Mouse (Mus musculus): ENCODE measurements around the gene Doc2a.

Gene Doc2a

DNA sequence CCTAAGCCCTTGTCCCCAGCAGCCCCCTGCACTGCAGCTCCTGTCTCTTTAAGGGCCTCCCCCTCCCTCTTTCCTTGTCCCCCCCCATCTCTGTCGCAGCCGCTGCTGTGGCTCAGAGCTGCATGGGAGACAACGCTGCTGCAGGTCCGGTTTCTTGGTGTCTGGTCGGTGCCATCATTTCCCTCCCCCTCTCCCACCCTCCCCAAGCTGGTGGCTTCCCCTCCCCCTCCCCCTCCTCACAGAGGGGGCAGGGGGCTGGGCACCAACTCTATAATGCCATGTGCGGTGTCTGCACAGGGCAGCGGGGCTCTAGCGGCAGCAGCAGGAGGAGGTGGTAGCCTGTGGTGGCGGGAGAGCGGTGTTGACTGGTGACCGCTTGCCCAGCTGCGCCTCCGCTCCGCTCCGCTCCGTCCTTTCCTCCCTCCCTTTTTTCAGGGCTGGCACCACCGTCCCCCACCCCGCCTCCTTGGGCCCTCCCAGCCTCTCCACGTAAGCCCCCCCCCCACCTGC is 24.0 kb upstream of the Doc2a start:
- DNase-seq (ENCODE audit: low spot score in 2 of 2), result no peak

GRCm38 (mm10) chr7:126823940-126824339 is 23.3 kb upstream of the Doc2a start:
- DNase-seq (ENCODE audit: low spot score in 2 of 2), result no peak

DNA sequence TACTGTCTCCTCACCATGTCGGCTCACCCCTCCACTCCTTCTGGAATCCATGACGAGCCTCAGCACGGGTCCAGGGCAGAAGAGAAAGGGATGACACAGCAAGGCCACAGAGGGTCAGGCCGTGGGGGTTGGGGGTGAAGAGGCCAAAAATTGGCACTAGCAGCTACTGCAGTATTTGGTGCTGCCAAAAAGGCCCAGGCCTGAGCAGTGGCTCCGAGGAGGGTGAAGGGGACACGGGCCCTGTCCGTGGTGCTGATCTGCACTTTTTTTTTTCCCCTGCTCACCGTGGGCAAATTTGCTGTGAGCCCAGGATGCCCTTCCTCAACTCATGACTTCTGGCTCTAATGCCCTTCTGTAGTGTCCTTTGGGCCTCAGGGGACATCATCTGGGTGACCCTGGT is 21.8 kb upstream of the Doc2a start:
- DNase-seq (ENCODE audit: low spot score in 2 of 2), result no peak

GRCm38 (mm10) chr7:126825952-126826351 is 21.3 kb upstream of the Doc2a start:
- DNase-seq (ENCODE audit: low spot score in 2 of 2), result no peak

- DNase-seq (ENCODE audit: low spot score in 2 of 2), result no peak
Measured at GRCm38 (mm10) chr7:126831539-126831938, 15.7 kb upstream of the Doc2a start, which contains the start of gene 4930451I11Rik. 4930451I11Rik (minus strand) TSS chr7:126831639.

GRCm38 (mm10) chr7:126832036-126832598 is 15.1 kb upstream of the Doc2a start:
- peak; percentile 70 to 75 for DNase-seq (ENCODE audit: low spot score in 2 of 2)

DNA sequence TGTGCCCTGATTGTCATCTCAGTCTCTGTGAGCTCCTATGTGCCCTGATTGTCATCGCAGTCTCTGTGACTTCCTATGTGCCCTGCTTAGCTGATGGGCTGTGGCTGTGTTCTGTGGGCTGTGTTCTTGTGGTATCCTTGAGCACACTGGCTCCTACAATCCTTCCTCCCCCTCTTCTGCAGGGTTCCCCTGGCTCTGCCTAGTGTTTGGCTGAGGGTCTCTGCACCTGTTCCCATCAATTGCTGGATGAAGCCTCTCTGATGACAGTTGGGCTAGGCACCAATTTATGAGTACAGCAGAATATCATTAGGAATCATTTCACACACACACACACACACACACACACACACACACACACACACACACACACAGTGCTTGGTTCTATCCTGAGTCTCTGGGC is 13.9 kb upstream of the Doc2a start:
- no peak for DNase-seq (ENCODE audit: low spot score in 2 of 2)

- DNase-seq (ENCODE audit: low spot score in 2 of 2), result no peak
Measured at GRCm38 (mm10) chr7:126843276-126843675, 3.9 kb upstream of the Doc2a start.

DNA sequence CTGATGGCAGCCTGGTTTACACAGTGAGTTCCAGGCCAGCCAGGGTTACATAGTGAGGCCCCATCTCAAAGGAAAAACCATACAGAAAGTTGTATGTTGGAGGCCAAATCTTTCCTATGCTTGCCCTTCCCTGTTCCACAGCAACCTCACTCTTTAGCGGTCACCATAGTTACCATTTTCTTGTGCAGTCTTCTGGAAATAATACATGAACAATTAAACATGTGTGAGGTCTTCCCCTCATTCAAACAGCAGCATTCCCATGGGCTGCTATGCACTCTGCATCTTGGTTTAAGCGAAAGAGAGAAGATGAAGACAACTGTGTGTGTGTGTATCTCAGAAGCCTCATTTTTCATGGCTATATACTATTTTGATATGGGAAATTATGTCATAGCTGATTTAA is 1.7 kb upstream of the Doc2a start:
- DNase-seq (ENCODE audit: low spot score in 2 of 2), result no peak

- no peak for DNase-seq (ENCODE audit: low spot score in 2 of 2)
Measured at GRCm38 (mm10) chr7:126847421-126848398, 494 bp downstream of the Doc2a start.

GRCm38 (mm10) chr7:126848794-126849193 is 1.6 kb downstream of the Doc2a start:
- DNase-seq (ENCODE audit: low spot score in 2 of 2), result no peak

GRCm38 (mm10) chr7:126850161-126850560 is 2.9 kb downstream of the Doc2a start:
- DNase-seq (ENCODE audit: low spot score in 2 of 2), result no peak

- DNase-seq (ENCODE audit: low spot score in 2 of 2), result no peak
Measured at GRCm38 (mm10) chr7:126851192-126851591, 4.0 kb downstream of the Doc2a start.

GRCm38 (mm10) chr7:126853454-126853853 is 6.2 kb downstream of the Doc2a start:
- no peak for DNase-seq (ENCODE audit: low spot score in 2 of 2)

DNA sequence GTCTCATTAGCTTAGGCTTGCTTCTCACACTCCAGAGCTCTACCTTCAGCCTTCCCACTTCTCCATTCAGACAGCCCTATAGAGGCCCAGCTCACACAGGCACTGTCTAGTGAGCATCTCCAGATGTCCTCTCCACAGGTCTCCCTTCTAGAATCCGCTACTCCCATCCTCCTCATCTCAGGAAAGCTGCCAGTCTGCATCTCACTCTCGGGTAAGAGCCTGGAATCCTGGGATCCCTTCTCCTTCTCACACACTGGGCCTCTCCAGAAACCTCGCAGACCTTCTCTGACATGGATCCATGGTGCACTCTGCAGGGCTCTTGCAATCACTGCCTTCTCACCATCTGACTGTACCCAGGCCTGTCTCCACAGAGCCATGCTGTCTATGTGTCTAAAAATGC is 8.4 kb downstream of the Doc2a start:
- no peak for DNase-seq (ENCODE audit: low spot score in 2 of 2)

DNA sequence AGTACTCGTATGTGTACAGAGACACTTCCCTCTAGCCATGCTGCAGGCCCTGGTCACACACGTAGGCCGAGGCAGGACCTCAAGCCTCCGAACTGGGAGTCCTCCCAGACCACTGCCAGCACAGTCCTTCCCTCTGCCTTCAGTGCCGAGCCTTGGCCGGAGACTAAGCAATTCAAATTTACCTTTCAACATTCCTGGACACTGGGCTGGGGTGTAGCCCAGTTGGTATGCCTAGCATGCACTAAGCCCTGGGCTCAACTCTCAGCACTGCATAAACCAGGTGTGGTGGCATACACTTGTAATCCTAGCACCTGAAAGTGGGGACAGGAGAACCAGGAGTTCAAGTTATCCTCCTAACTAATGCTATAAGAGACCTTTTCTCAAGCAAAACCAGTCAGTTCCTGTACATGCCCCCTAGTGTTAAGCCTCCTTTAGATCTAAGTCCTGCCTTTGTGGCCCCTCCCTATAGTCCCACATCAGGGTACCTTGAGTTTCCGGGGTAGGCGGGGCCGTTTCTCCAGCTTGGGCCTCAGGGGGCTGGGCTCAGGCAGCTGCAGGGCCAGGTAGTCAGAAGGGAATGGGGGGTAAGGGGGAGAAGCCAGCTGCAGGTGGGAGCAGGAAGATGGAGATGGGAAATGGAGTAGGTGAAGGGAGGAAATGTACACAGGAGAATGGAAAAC is 9.7 kb downstream of the Doc2a start:
- DNase-seq (ENCODE audit: low spot score in 2 of 2), result no peak

DNA sequence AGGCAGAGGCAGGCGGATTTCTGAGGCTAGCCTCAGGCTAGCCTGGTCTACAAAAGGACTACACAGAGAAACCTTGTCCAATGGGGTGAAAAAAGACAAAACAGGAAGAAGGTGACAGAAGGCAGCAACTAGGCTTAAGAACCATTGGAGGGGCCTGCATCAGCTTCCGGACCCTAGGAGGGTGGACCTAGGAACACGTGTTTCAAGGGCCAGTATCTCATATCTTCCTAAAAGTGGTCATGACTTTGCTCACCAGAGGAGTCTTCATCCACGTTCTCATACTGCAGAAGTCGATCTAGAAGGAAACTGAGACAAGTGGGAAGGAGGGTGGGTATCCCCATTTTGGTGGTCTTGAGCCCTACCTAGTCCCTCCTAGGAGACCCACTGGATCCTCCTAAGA is 13.8 kb downstream of the Doc2a start:
- no peak for DNase-seq (ENCODE audit: low spot score in 2 of 2)

DNA sequence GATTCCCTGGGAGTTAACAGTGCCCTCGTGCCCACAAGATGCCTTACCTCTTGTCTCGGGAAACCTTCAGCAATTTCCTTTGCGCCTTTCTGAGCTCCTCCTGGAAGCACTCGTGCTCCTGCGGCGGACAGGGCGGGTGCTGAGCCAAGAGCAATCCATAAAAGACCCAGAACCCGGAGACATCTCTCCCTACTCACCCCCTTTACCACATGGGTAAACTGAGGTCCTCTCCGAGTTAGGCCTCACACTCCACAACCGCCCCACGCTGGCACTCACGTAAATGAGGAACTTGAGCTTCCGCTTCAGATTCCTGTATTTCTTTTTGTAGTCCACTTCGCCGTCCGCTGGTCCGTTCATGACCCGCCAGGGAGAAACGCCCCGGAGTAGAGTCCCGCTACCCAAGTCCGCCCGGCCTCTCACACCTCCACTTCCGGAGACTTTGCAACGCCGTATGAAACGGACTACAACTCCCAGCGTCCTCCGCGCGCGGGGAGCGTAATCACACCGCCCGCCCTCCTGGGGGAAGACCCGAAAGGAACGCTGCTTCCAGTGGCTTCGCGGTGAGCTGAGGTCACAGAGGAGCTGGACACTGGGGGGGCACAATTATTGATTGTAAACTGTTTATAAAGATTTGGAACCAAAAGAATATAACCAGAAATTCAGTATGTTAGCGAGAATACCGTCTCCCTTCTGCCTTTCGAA is 14.4 kb downstream of the Doc2a start, which contains the start of gene Hirip3:
TSS of gene Hirip3 (plus strand) at position 544 of the 702 bp plus-strand sequence.
- peak; percentile 85 to 91 for DNase-seq (ENCODE audit: low spot score in 2 of 2)

DNA sequence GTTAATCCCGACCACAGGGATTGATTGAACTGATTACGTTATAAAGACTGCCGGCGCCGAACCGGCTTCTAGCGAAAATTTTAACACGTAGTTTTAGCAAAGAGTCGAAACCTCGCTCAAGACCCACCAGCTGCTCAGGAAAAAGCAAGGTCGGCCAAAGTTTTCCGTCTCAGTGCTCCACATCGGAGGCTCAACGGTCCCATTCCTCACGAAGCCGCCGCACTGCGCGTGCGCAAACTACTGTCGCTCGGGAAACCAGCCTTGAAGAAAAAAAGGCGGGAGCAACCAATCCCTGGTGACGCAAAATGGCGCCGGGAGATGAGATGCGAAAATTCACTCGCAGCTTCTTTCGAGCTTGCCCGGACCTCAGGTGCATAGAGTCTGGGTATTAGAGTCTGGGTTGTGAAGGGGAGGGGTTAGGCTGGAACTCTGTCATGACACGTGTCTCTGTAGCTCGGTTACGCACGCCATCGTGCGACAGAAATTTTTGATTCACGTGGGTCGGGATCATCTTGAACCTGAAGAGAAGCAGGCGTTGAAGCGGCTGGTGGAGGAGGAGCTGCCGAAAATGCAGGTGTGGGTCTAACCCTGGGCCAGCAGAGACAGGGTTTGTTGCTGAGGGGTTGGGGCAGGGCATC is 15.1 kb downstream of the Doc2a start, which contains the start of gene Ino80e:
TSS of gene Ino80e (minus strand) at position 231 of the 638 bp plus-strand sequence.
- DNase-seq (ENCODE audit: low spot score in 2 of 2), result peak; percentile 92 to 94

DNA sequence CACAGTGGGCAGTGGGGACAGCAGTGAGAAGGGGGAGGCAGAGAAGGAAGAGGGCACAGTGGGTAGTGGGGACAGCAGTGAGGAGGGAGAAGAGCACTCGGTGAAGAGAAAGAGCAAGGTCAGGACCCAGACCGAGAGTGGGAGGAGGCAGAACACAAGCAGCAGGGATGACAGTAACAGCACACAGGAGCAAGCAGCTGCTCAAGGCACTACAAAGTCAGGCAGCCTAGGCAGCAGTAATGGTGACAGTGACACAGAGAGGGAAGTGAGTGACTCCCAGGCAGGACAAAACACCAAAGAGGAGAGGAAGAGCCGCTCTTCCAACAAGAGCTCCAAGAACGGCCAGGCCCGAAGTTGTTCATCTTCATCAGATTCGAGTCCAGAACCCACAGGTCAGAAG is 16.6 kb downstream of the Doc2a start:
- no peak for DNase-seq (ENCODE audit: low spot score in 2 of 2)

- DNase-seq (ENCODE audit: low spot score in 2 of 2), result no peak
Measured at GRCm38 (mm10) chr7:126867534-126867933, 20.3 kb downstream of the Doc2a start.

All from frontal cortex, postnatal 25 days (tissue).